Mouse (Mus musculus) cerebellum, adult 8-10 months (tissue): ENCODE data around the gene Rnpc3.
"Not testable (repeated sequence)": the region's sequence is repeated elsewhere in the genome, so short reads cannot be mapped to it uniquely, and the experiment has no call there.

Source experiments
- DNase-seq: peaks from one replicate; pipeline ENCODE4 v3.0.0; 2022

Rnpc3 gene

DNA sequence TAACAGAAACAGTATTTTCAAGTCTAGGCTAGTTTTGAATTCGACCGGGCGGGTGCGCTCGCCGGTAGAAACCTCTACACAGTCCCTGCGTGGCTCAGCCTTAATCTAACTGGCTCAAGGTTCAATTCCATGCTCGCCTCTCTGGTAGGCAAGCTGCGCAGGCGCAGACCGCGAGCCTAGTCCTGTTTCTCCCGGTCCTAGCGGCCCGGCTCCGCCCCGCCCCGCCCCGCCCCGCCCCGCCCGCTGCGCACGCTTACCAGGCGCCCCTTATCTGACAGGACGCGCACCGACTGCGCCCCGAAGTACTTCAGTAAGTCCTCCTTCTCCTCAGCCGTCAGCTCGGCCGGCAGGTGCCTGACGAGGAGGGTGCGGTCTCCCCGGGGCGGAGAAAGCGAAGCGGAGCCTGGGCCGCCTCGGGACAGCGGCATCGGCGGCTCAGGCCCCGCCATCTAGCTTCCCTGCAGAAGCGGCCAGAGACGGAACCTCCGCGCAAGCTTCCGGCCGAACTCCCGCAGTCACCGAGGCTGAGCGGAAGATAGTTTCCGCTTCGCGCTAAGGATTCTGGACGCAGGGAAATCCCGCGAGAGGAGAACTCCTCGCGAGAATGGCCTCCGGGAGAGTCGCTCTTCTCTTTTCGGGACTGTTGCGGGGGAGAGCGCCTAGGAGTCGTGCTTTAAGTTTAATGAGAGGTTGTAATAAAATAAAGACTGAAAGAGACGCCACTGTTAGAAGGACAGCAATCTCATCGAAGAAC lies at the start of gene Rnpc3:
Rnpc3 (minus strand) TSS at position 544 of the 754 bp plus-strand sequence.
- peak; percentile 95 for DNase-seq

DNA sequence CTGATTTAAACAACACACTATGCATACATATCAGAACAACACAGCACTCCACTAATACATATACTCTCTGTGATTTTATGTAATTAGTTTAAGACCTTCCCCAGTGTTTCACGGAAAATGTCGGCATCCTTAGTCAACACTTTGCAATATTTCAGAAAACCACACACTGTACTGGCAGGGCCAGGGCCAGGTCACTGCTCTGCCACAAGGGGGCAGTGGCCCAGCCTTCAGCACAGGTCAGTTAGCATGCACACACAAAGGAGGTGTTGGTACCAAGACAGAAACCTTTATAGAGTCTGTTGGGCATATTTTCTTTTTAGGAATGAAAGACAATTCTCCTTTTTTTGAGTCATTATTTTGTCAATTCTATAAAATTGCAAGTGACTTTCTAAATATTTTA lies 27.0 kb upstream of the Rnpc3 start:
- no peak for DNase-seq

DNA sequence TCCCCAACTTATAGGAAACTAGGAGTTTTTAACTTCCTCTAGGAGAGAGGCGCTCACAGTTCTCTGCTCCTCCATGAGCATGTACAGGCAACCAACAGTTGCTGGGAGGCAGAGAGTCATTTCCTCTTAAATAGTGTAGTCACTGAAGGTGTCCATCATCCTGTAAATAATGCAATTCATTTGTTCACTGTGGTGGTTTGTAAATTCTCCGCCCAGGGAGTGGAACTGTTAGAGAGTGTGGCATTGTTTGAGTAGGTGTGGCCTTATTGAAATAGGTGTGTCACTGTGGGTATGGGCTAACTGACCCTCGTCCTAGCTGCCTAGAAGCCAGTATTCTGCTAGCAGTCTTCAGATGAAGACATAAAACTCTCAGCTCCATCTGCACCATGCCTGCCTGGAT lies 24.4 kb upstream of the Rnpc3 start:
- no peak for DNase-seq

DNA sequence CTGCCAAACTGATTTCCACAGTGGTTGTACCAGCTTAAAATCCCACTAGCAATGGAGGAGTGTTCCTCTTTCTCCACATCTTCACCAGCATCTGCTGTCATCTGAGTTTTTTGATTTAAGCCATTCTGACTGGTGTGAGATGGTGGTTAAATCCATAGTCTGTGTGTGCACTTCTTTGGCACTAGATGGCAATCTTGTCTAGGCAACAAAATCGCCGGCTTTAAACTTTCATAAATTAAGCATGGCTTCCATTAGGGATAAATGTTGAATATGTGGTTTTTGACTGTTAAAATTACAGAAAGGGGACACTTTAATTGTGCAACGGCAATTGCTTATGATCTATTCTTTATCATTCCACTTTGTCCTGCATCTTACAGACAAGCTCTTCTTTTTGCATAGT lies 21.4 kb upstream of the Rnpc3 start:
- DNase-seq = not testable (repeated sequence)

DNA sequence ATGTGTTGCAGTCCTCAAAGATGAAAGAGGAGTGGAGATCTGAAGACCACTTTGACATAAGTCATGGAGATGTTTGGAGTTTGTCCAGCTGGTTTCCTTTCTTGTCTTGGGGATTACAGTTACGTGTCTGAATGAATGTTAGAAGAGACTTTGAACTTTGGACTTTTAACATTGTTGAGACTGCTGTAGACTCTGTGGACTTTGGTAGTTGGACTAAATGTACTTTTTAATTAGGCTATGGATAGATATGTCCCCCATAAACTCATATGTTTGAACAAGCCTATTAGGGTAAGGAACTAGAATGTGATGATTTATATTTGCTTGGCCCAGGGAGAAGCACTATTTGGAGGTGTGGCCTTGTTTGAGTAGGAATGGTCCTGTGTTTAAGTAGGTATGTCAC lies 9.6 kb upstream of the Rnpc3 start:
- no peak for DNase-seq

DNA sequence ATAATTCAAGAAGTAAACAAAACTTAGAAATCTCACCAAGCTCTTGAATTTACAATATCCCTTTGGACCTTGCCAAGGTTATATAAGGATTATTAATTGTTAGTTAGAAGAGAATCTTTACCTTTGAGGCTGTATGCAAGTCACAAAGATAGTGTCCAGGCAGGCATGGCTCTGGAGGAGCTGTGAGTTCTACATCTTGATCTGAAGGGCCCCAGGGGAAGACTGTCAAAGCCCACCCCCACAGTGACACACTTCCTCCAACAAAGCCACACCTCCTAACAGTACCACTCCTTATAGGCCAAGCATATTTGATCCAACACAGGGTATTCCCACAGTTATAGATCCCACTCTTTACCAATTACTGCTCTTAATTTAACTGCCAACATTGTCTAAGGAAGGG lies 4.3 kb upstream of the Rnpc3 start:
- DNase-seq = no peak

DNA sequence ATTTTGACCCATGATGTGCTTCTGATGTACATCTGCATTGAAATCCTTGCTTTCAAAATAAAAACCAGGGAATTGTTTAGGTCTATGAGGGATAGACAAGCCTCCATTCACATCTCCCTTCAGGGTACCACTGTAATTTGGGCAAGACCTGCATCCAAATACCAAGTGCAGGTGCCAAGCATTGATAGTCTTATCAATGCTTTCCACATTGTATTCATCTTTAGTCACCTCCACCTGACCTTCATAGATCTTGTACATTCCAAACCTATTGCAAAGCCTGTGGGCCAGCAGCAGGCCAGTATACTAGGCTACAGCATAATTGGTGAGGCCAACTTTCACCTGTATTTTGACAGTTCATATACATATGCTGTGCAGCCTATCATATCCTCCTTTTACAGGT lies 1.7 kb upstream of the Rnpc3 start:
- no peak for DNase-seq

DNA sequence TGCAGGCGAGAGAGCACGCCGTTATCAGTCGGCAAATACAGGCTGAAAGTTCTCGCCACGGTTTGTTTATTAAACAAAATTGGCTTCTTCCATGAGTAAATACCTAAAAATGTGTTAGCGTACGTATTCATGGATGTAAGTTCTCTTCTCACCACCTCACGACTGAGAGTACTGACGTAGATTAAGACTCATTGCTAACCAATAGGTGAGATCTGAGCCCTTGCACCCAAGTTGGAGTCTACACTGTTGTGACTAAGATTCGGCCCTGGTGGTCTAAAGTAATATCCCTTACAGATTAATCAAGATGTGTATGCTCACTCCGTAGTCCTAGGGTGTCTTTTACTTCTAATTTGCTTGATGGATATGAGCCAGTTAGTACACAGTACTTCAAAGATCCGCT lies 615 bp upstream of the Rnpc3 start:
- no peak for DNase-seq

DNA sequence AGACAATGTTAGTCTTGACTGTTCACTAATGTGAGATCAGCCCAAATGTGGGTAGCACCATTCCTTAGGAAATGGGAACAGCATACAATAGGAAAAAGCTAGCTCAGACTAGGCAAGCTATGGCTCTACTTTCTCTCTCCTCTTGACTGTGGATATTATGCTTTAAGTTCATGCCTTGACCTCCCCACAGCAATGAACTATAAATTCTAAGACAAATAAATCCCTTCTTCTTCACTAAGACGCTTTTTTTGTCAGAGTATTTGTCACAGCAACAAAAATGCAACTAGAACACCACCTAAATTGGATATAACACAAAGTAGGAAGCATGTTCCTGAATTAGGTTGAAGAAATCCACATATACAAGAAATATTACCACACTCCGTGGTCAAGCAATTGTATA lies 23.4 kb downstream of the Rnpc3 start, which contains the start of gene Amy1:
Amy1 (minus strand) TSS at position 101 of the 400 bp plus-strand sequence.
- DNase-seq = no peak

DNA sequence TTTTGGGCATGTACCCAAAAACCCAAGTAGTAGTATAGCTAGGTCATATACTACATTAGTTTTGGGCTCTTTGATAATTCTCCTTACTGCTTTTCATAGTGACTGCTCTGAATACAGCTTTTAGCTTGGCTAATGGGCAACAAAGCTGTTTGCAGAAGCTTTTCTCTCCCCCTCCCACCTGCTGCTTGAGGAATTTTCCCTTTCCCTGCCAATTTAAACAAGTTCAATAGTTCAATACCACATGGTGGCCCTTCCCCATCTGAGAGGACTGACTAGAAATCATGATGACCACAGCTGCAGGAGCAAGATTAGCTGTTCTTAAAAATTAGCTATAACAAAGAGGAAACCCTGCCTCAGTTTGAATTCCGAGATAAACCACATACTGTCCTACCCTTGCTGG lies 39.1 kb downstream of the Rnpc3 start:
- DNase-seq = no peak

DNA sequence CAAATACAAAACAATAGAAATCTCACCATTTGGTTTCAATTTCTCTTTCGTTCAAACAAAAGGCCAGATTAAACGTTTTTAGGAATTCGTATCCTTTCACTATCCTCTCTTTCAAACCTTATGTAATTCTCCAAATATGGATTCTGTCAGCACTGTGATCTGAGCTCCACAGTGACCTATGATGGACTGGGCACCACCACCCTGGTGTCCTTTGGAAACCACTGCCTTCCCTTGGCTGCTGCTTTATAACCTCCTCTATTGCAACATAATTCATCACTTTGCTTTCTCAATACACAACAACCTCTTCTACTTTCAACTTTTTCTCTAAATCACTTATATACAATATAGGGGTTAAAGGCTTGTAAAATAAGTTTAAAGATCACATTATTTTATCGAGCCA lies 55.4 kb downstream of the Rnpc3 start:
- DNase-seq = no peak

DNA sequence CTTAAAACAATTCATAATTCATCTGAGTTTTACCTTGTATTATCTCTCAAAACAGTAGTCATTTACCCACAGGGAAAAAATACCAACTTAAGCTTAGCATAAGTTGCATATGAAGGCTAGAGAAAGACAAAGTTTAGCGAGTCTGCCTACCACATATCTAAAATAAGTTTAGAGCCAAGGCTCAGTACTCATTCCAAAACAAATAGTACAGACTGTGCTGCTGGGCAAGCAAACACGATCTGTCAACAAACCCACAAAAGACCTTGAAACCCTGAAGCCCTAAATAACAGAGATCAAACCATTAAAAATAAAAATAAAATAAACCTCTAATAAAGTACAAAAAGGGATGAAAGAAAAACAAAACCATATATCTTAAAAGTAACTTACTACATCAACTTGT lies 55.8 kb downstream of the Rnpc3 start:
- no peak for DNase-seq

DNA sequence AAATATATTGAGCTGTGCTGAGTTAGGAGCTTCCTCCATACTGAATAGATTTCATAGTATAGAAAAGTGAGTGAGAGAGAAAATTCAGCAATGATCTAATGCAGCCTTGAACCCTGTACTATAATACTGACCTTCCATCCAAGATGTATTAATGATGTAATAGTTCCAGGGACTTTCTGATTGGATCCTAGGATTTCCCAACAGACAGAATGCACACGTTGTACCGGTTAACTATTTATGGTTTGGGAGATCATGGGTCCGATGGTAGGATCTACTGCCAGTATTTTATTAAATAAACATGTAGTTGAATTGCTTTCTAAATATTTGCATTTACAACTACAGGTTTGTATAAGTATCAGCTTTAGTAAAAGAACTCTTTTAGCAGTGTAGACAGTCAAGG lies 57.8 kb downstream of the Rnpc3 start:
- no peak for DNase-seq
